Mouse (Mus musculus) liver, embryonic 11.5 days (tissue): ENCODE results near the gene Slc25a28. TPM values are rescaled to one million over a fixed set of nuclear protein-coding genes. Genes with fewer than 3 reads are reported as not detected.
A peak's percentile ranks its signal among the peaks of the same experiment; 100 is the strongest.

Source experiments
- ATAC-seq: fragments of 200-750 bp; cut with Nextera tagmentation; replicated peaks from 2 replicates; pipeline ENCODE4 v1.8.0; 2017; ENCODE audit warnings: moderate number of reproducible peaks, mild to moderate bottlenecking, moderate TSS enrichment, moderate library complexity; ENCODE audit not compliant: low FRiP score
- DNase-seq: peaks from one replicate; pipeline ENCODE4 v3.0.0-alpha.2; 2017; ENCODE audit warnings: low spot score
- H3K27ac ChIP-seq: fragments of 300-500 bp; sonication (generic); 2 replicates; pipeline ENCODE4 v1.5.1; 2014; ENCODE audit warnings: mild to moderate bottlenecking, low read depth, low read length, control low read depth
- H3K27me3 ChIP-seq: fragments of 300-500 bp; sonication (generic); replicated peaks from 2 replicates; pipeline ENCODE4 v1.6.1; 2014; ENCODE audit warnings: low read length, mixed read lengths; ENCODE audit not compliant: control insufficient read depth, insufficient read depth
- H3K36me3 ChIP-seq: fragments of 300-500 bp; sonication (generic); 2 replicates; pipeline ENCODE4 v1.6.1; 2014; ENCODE audit warnings: mild to moderate bottlenecking, low read length, moderate library complexity, mixed read lengths; ENCODE audit not compliant: control insufficient read depth, insufficient read depth
- H3K4me1 ChIP-seq: fragments of 300-500 bp; sonication (generic); replicated peaks from 2 replicates; pipeline ENCODE4 v1.6.1; 2014; ENCODE audit warnings: low read length, mixed read lengths; ENCODE audit not compliant: control insufficient read depth, insufficient read depth
- H3K4me2 ChIP-seq: fragments of 300-500 bp; sonication (generic); 2 replicates; pipeline ENCODE4 v1.6.1; 2014; ENCODE audit warnings: mild to moderate bottlenecking, control low read depth, moderate library complexity
- H3K4me3 ChIP-seq: fragments of 300-500 bp; sonication (generic); 2 replicates; pipeline ENCODE4 v1.5.1; 2014; ENCODE audit warnings: low read depth, low read length, control low read depth
- H3K9ac ChIP-seq: fragments of 300-500 bp; sonication (generic); 2 replicates; pipeline ENCODE4 v1.6.1; 2014; ENCODE audit warnings: low read depth, low read length, control low read depth
- H3K9me3 ChIP-seq: fragments of 300-500 bp; sonication (generic); 2 replicates; pipeline ENCODE4 v1.6.1; 2016; ENCODE audit warnings: low read length, inconsistent platforms, mixed read lengths; ENCODE audit not compliant: control insufficient read depth
- WGBS: fragments of 180-500 bp; shearing (Covaris S2); extraction: QIAGEN DNeasy Blood & Tissue Kit; methylation state at CpG from one replicate; pipeline ENCODE4 v1.1.7; 2014; 5-methylcytosine and 5-hydroxymethylcytosine counted together
- microRNA-seq: library from miRNA; unstranded; fragments of <30 nt; microRNA quantifications from one replicate; pipeline ENCODE4, GENCODE M21; 2017; ENCODE audit warnings: borderline number of aligned reads
- polyA plus RNA-seq: library from polyadenylated mRNA; unstranded; fragments of >200 nt; fragmentation: Nextera tagmentation; extraction: Ambion mirVana; gene quantifications from 2 replicates; pipeline ENCODE4 v1.2.1, GENCODE M21; 2014

The Slc25a28 gene
- polyA plus RNA-seq, 1 experiment from 2014 or later = 14.0 TPM

GRCm38 (mm10) chr19:43616889-43617288 is 57.8 kb downstream of the Slc25a28 start:
- 2% methylated on average over 12 of the region's 12 CpGs for whole genome bisulfite sequencing
- peaks cover 100% of the 10 kb centered on the region for H3K27me3 ChIP-seq
- H3K9ac ChIP-seq = no peak overlapping the region
- peak overlapping the region; percentile 52 for H3K4me2 ChIP-seq
- H3K4me1 ChIP-seq = peaks cover 5% of the 10 kb centered on the region; the same call in 1 of the 2 replicates
- DNase-seq (no peak), ATAC-seq (no peak)
- no peak overlapping the region for H3K27ac ChIP-seq
- peak overlapping the region; percentile 25; the same call in 1 of the 2 replicates for H3K4me3 ChIP-seq
- H3K9me3 ChIP-seq = no peaks in the 10 kb centered on the region
- H3K36me3 ChIP-seq = no peaks in the 10 kb centered on the region

GRCm38 (mm10) chr19:43616415-43616861 is 58.2 kb downstream of the Slc25a28 start:
- no peaks in the 10 kb centered on the region for H3K9me3 ChIP-seq
- peak overlapping the region; percentile 25 for H3K4me3 ChIP-seq
- WGBS = under 1% methylated on average over 34 of the region's 35 CpGs
- H3K4me1 ChIP-seq = peaks cover 5% of the 10 kb centered on the region; the same call in 1 of the 2 replicates
- ATAC-seq = no peak
- H3K4me2 ChIP-seq = peak overlapping the region; percentile 52
- H3K36me3 ChIP-seq = no peaks in the 10 kb centered on the region
- H3K27ac ChIP-seq = no peak overlapping the region
- no peak for DNase-seq
- H3K9ac ChIP-seq = no peak overlapping the region
- H3K27me3 ChIP-seq = peaks cover 100% of the 10 kb centered on the region

GRCm38 (mm10) chr19:43615571-43616414 is 58.9 kb downstream of the Slc25a28 start:
- Histone ChIP-seq H3K9me3 (no peaks in the 10 kb centered on the region), H3K27ac (no peak overlapping the region), H3K4me2 (peak overlapping the region; percentile 52), H3K9ac (no peak overlapping the region), H3K27me3 (peaks cover 100% of the 10 kb centered on the region), H3K4me1 (peaks cover 5% of the 10 kb centered on the region; the same call in 1 of the 2 replicates), H3K4me3 (peak overlapping the region; percentile 25), H3K36me3 (no peaks in the 10 kb centered on the region)
- WGBS = 2% methylated on average over 34 of the region's 34 CpGs
- DNase-seq (no peak), ATAC-seq (no peak)

- Histone ChIP-seq H3K4me3 (peak overlapping the region; percentile 29), H3K27me3 (peaks cover 100% of the 10 kb centered on the region), H3K4me1 (peaks cover 5% of the 10 kb centered on the region; the same call in 1 of the 2 replicates), H3K4me2 (peak overlapping the region; percentile 47), H3K9me3 (no peaks in the 10 kb centered on the region), H3K36me3 (no peaks in the 10 kb centered on the region), H3K9ac (no peak overlapping the region), H3K27ac (no peak overlapping the region)
- DNase-seq = no peak
- no peak for ATAC-seq
- WGBS = 1% methylated on average over 17 of the region's 20 CpGs
These were observed 59.6 kb downstream of the Slc25a28 start for GRCm38 (mm10) chr19:43615074-43615445.

- Histone ChIP-seq H3K9me3 (no peaks in the 10 kb centered on the region), H3K9ac (no peak overlapping the region), H3K36me3 (no peaks in the 10 kb centered on the region), H3K27ac (no peak overlapping the region), H3K4me3 (peak overlapping the region; percentile 29), H3K4me1 (peaks cover 5% of the 10 kb centered on the region; the same call in 1 of the 2 replicates), H3K4me2 (peak overlapping the region; percentile 47), H3K27me3 (peaks cover 100% of the 10 kb centered on the region)
- WGBS = under 1% methylated on average over 75 of the region's 92 CpGs
- no peak for DNase-seq
- ATAC-seq = no peak
These were observed 60.2 kb downstream of the Slc25a28 start for GRCm38 (mm10) chr19:43614341-43615073.

Small RNA genes within 50 kb of the gene (microRNA-seq; reads per million reads assigned to microRNA genes)
- not detected for gene Gm22646

Other genes with a start within 250 kb of the Slc25a28 start
- 0.21 and 0.23 TPM in 2 replicates for gene Cnnm1, start 234.4 kb downstream of the Slc25a28 start, polyA plus RNA-seq
- 33.7 and 37.2 TPM in 2 replicates for gene Got1, start 150.3 kb downstream of the Slc25a28 start, polyA plus RNA-seq
- 1.2 and 2.3 TPM in 2 replicates for gene Nkx2-3, start 62.6 kb downstream of the Slc25a28 start, polyA plus RNA-seq
- gene Entpd7, start 14.8 kb upstream of the Slc25a28 start, polyA plus RNA-seq = 8.5 and 9.2 TPM in 2 replicates
- 19.4 and 22.3 TPM in 2 replicates for gene Cutc, start 78.1 kb upstream of the Slc25a28 start, polyA plus RNA-seq
- gene Cox15, start 78.1 kb upstream of the Slc25a28 start, polyA plus RNA-seq = 12.3 and 14.0 TPM in 2 replicates
- 4.5 and 5.1 TPM in 2 replicates for gene Abcc2, start 107.3 kb upstream of the Slc25a28 start, polyA plus RNA-seq